Mouse (Mus musculus): Measurements from ENCODE around the gene Serpinb2. TPM values are rescaled to one million over a fixed set of nuclear protein-coding genes. Genes with fewer than 3 reads are reported as not detected.

The Serpinb2 gene
- polyA plus RNA-seq, 1 experiment: not detected

DNA sequence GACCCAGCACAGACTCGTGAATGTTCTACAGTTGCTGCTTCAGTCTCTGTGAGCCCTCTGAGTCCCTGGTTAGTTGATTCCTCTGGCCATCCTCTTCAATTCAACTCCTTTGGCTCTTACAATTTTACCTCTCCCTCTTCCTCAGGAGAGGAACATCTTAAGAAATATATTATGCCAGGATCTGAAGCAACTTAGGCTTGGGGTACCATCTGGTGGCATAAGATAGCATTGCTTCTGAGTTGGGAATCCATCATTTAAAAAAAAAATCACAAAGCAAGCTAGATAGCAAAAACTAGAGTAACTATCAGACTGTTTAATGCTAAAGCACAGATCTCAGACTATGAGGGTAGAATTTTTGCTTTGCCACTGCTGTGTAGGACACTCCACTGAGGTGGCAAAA, 50.9 kb downstream of the Serpinb2 start:
- Histone ChIP-seq H3K9ac (ENCODE audit: low read depth, poor library complexity, severe bottlenecking) (no peak overlapping the region), H3K27me3 (ENCODE audit: control insufficient read depth, insufficient read depth, low read length, poor library complexity, severe bottlenecking) (no peaks in the 10 kb centered on the region; the same call in 1 of the 2 replicates), H3K4me3 (ENCODE audit: low read depth, low read length) (no peak overlapping the region), H3K4me1 (ENCODE audit: control insufficient read depth, insufficient read depth, low read length) (no peaks in the 10 kb centered on the region), H3K36me3 (ENCODE audit: control insufficient read depth, insufficient read depth, low read length, poor library complexity, severe bottlenecking) (no peaks in the 10 kb centered on the region), H3K27ac (ENCODE audit: insufficient read depth, low read length) (no peak overlapping the region), H3K9me3 (replicated peaks; ENCODE audit: control insufficient read depth, insufficient read depth, low read length, poor library complexity, severe bottlenecking) (no peaks in the 10 kb centered on the region)
- no peak for TF ChIP-seq CTCF (IDR thresholded peaks at IDR 0.05; ENCODE audit: low read depth, low read length)
- no peak for TF ChIP-seq EP300 (IDR thresholded peaks at IDR 0.05; ENCODE audit: insufficient read depth, low read depth, low read length)
- TF ChIP-seq POLR2A (IDR thresholded peaks at IDR 0.05; ENCODE audit: insufficient read depth, low read length): no peak

DNA sequence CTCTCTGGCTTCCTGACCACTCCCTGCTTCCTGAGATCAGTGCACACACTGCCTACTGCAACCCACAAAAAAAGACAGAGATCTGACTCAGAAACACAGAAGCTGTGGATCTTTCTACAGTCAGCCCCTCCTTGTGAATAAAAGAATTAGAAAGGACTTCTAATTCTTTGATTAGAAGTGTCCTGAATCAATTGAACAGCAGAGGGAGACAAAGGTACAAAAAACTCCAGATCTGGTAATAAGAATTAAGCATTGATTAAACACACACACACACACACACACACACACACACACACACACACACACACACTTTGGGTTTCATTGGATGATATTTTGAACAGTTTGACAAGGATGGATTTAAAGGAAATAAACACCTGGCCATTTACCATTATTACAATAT, 54.4 kb downstream of the Serpinb2 start:
- Histone ChIP-seq H3K9ac (ENCODE audit: low read depth, poor library complexity, severe bottlenecking) (no peak overlapping the region), H3K9me3 (replicated peaks; ENCODE audit: control insufficient read depth, insufficient read depth, low read length, poor library complexity, severe bottlenecking) (no peaks in the 10 kb centered on the region), H3K27ac (ENCODE audit: insufficient read depth, low read length) (no peak overlapping the region), H3K36me3 (ENCODE audit: control insufficient read depth, insufficient read depth, low read length, poor library complexity, severe bottlenecking) (no peaks in the 10 kb centered on the region), H3K27me3 (ENCODE audit: control insufficient read depth, insufficient read depth, low read length, poor library complexity, severe bottlenecking) (no peaks in the 10 kb centered on the region; the same call in 1 of the 2 replicates), H3K4me1 (ENCODE audit: control insufficient read depth, insufficient read depth, low read length) (no peaks in the 10 kb centered on the region), H3K4me3 (ENCODE audit: low read depth, low read length) (no peak overlapping the region)
- TF ChIP-seq EP300 (IDR thresholded peaks at IDR 0.05; ENCODE audit: insufficient read depth, low read depth, low read length) (no peak), POLR2A (IDR thresholded peaks at IDR 0.05; ENCODE audit: insufficient read depth, low read length) (no peak), CTCF (IDR thresholded peaks at IDR 0.05; ENCODE audit: low read depth, low read length) (no peak)

DNA sequence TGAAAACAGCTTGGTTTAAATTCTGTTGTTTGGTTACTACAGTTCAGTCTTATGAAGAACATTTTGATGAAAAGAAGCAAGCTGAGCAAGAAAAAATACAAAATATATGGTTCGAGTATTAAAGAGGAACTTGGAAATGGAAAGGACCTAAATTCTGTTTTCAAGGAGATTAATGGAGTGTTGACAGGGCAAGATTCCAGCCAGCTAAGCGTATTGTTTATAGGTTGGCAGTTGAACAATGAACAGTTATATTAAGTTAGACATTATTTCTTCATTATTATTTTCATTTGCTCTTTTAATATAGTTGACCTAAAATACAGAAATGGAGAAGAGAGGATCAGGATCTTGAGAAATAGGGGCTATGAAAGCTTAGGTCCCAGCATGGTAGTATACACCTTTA, 64.9 kb downstream of the Serpinb2 start:
- TF ChIP-seq CTCF (IDR thresholded peaks at IDR 0.05; ENCODE audit: low read depth, low read length) (no peak), POLR2A (IDR thresholded peaks at IDR 0.05; ENCODE audit: insufficient read depth, low read length) (no peak), EP300 (IDR thresholded peaks at IDR 0.05; ENCODE audit: insufficient read depth, low read depth, low read length) (no peak)
- Histone ChIP-seq H3K27ac (ENCODE audit: insufficient read depth, low read length) (no peak overlapping the region), H3K9ac (ENCODE audit: low read depth, poor library complexity, severe bottlenecking) (no peak overlapping the region), H3K4me3 (ENCODE audit: low read depth, low read length) (no peak overlapping the region), H3K27me3 (ENCODE audit: control insufficient read depth, insufficient read depth, low read length, poor library complexity, severe bottlenecking) (no peaks in the 10 kb centered on the region; the same call in 1 of the 2 replicates), H3K4me1 (ENCODE audit: control insufficient read depth, insufficient read depth, low read length) (no peaks in the 10 kb centered on the region), H3K9me3 (replicated peaks; ENCODE audit: control insufficient read depth, insufficient read depth, low read length, poor library complexity, severe bottlenecking) (no peaks in the 10 kb centered on the region; the same call in 1 of the 2 replicates), H3K36me3 (ENCODE audit: control insufficient read depth, insufficient read depth, low read length, poor library complexity, severe bottlenecking) (no peaks in the 10 kb centered on the region)

DNA sequence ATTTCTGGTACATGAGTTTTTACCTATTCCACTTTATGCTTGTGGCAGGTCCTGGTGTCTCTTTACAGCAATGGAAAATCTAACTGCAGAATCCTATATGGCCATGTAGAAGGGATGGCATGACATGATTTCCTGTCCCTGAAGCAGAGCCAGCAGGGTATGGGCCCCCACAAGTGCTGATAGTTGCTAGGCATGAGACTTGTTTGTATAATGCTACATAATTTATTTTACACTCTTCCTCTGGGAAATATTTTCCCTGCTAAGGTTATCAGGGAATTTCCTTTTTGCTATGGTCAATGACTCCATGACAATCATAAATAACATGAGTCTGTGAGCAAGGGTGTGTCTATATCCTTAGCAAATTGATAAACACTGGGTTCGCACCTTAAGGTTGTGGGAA, 66.3 kb downstream of the Serpinb2 start:
- Histone ChIP-seq H3K4me1 (ENCODE audit: control insufficient read depth, insufficient read depth, low read length) (no peaks in the 10 kb centered on the region), H3K36me3 (ENCODE audit: control insufficient read depth, insufficient read depth, low read length, poor library complexity, severe bottlenecking) (no peaks in the 10 kb centered on the region), H3K27me3 (ENCODE audit: control insufficient read depth, insufficient read depth, low read length, poor library complexity, severe bottlenecking) (no peaks in the 10 kb centered on the region; the same call in 1 of the 2 replicates), H3K4me3 (ENCODE audit: low read depth, low read length) (no peak overlapping the region), H3K27ac (ENCODE audit: insufficient read depth, low read length) (no peak overlapping the region), H3K9ac (ENCODE audit: low read depth, poor library complexity, severe bottlenecking) (no peak overlapping the region), H3K9me3 (replicated peaks; ENCODE audit: control insufficient read depth, insufficient read depth, low read length, poor library complexity, severe bottlenecking) (no peaks in the 10 kb centered on the region; the same call in 1 of the 2 replicates)
- TF ChIP-seq EP300 (IDR thresholded peaks at IDR 0.05; ENCODE audit: insufficient read depth, low read depth, low read length) (no peak), CTCF (IDR thresholded peaks at IDR 0.05; ENCODE audit: low read depth, low read length) (no peak), POLR2A (IDR thresholded peaks at IDR 0.05; ENCODE audit: insufficient read depth, low read length) (no peak)

DNA sequence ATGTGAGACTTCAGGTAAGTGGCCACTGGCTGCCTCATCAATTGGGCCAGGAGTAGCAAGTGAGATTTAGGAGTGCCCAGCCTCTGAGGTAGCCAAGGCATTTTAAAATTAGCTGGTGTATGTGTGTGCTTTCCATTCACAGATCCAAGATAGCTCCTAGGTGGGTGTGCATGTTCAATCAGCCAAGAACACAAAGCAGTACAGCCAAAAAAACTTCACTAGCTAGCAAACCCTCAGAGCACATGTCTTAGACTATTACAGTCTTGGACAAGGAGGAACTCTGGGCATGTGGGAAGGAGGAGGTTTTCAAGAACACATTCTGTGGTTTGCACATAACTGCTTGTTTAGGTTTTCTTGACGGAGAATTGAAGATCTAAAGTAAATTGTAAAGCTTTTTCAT, 70.0 kb downstream of the Serpinb2 start:
- no peak overlapping the region for H3K9ac ChIP-seq (ENCODE audit: low read depth, poor library complexity, severe bottlenecking)
- no peak overlapping the region for H3K27ac ChIP-seq (ENCODE audit: insufficient read depth, low read length)
- TF ChIP-seq CTCF (IDR thresholded peaks at IDR 0.05; ENCODE audit: low read depth, low read length) (no peak), POLR2A (IDR thresholded peaks at IDR 0.05; ENCODE audit: insufficient read depth, low read length) (no peak), EP300 (IDR thresholded peaks at IDR 0.05; ENCODE audit: insufficient read depth, low read depth, low read length) (no peak)
- no peaks in the 10 kb centered on the region; the same call in 1 of the 2 replicates for H3K27me3 ChIP-seq (ENCODE audit: control insufficient read depth, insufficient read depth, low read length, poor library complexity, severe bottlenecking)
- no peaks in the 10 kb centered on the region for H3K36me3 ChIP-seq (ENCODE audit: control insufficient read depth, insufficient read depth, low read length, poor library complexity, severe bottlenecking)
- no peak overlapping the region for H3K4me3 ChIP-seq (ENCODE audit: low read depth, low read length)
- no peaks in the 10 kb centered on the region for H3K4me1 ChIP-seq (ENCODE audit: control insufficient read depth, insufficient read depth, low read length)
- H3K9me3 ChIP-seq (replicated peaks; ENCODE audit: control insufficient read depth, insufficient read depth, low read length, poor library complexity, severe bottlenecking): no peaks in the 10 kb centered on the region

DNA sequence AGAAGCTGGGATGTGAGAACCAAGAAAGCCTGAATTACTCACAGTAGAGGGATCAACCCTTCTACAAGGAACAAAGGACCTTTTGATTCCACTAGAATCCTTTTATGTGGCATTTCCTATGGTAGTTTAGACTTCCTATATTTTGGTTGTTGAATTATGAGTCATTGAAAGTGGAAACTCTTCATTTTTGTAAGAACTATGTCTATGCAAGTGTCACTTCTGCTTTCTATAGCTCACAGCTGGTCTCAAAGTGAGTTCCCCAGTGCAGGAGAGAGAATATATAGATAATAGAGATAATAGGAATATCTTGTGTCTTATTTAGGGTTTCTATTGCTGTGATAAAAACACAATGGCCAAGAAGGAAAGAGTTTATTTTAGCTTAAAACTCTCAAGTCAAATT, 71.7 kb downstream of the Serpinb2 start:
- Histone ChIP-seq H3K27me3 (ENCODE audit: control insufficient read depth, insufficient read depth, low read length, poor library complexity, severe bottlenecking) (no peaks in the 10 kb centered on the region), H3K4me3 (ENCODE audit: low read depth, low read length) (no peak overlapping the region), H3K27ac (ENCODE audit: insufficient read depth, low read length) (no peak overlapping the region), H3K4me1 (ENCODE audit: control insufficient read depth, insufficient read depth, low read length) (no peaks in the 10 kb centered on the region), H3K9ac (ENCODE audit: low read depth, poor library complexity, severe bottlenecking) (no peak overlapping the region), H3K36me3 (ENCODE audit: control insufficient read depth, insufficient read depth, low read length, poor library complexity, severe bottlenecking) (no peaks in the 10 kb centered on the region), H3K9me3 (replicated peaks; ENCODE audit: control insufficient read depth, insufficient read depth, low read length, poor library complexity, severe bottlenecking) (no peaks in the 10 kb centered on the region)
- TF ChIP-seq EP300 (IDR thresholded peaks at IDR 0.05; ENCODE audit: insufficient read depth, low read depth, low read length) (no peak), CTCF (IDR thresholded peaks at IDR 0.05; ENCODE audit: low read depth, low read length) (no peak), POLR2A (IDR thresholded peaks at IDR 0.05; ENCODE audit: insufficient read depth, low read length) (no peak)
